Mouse (Mus musculus): Measurements from ENCODE around the gene Rexo2.

- TF ChIP-seq CTCF (IDR thresholded peaks at IDR 0.05; ENCODE audit: control insufficient read depth, insufficient read depth, insufficient read length) (no peak), MYOD1 (IDR thresholded peaks at IDR 0.05; ENCODE audit: control insufficient read depth, insufficient read length, low read depth) (no peak), MYOG (IDR thresholded peaks at IDR 0.05; ENCODE audit: control insufficient read depth, extremely low read depth, insufficient read length) (no peak)
Measured at GRCm38 (mm10) chr9:48427176-48427575, 53.2 kb downstream of the Rexo2 start.
